Mouse (Mus musculus) embryonic facial prominence, embryonic 14.5 days (tissue): ENCODE measurements at regions not wholly inside any gene's neighbourhood (a gene's known extent, or its start where the extent isn't known, plus 50 kb on each side); places are given as distances from the start of the nearest gene placed in this dataset.

Experiments used
- ATAC-seq: fragments of 200-750 bp; cut with Nextera tagmentation; 2 replicates; pipeline ENCODE4 v1.8.0; 2017; ENCODE audit warnings: low read depth, moderate number of reproducible peaks, moderate TSS enrichment
- DNase-seq: peaks from one replicate; pipeline ENCODE4 v3.0.0-alpha.2; 2015; ENCODE audit warnings: low spot score
- H3K27ac ChIP-seq: fragments of 300-500 bp; sonication (generic); replicated peaks from 2 replicates; pipeline ENCODE4 v1.5.1; 2014; ENCODE audit warnings: low read depth, mild to moderate bottlenecking, low read length, moderate library complexity
- H3K27me3 ChIP-seq: fragments of 300-500 bp; sonication (generic); replicated peaks from 2 replicates; pipeline ENCODE4 v1.6.1; 2014; ENCODE audit warnings: low read length; ENCODE audit not compliant: control insufficient read depth, insufficient read depth
- H3K36me3 ChIP-seq: fragments of 300-500 bp; sonication (generic); 2 replicates; pipeline ENCODE4 v1.6.1; 2014; ENCODE audit warnings: low read length, mixed read lengths; ENCODE audit not compliant: control insufficient read depth, insufficient read depth
- H3K4me1 ChIP-seq: fragments of 300-500 bp; sonication (generic); 2 replicates; pipeline ENCODE4 v1.6.1; 2014; ENCODE audit warnings: antibody characterized with exemption, low read length; ENCODE audit not compliant: control insufficient read depth, insufficient read depth
- H3K4me2 ChIP-seq: fragments of 300-500 bp; sonication (generic); 2 replicates; pipeline ENCODE4 v1.6.1; 2014; ENCODE audit warnings: low read depth, mild to moderate bottlenecking, low read length, moderate library complexity, mixed read lengths
- H3K4me3 ChIP-seq: fragments of 300-500 bp; sonication (generic); 2 replicates; pipeline ENCODE4 v1.5.1; 2014; ENCODE audit warnings: low read depth, mild to moderate bottlenecking, low read length
- H3K9ac ChIP-seq: fragments of 300-500 bp; sonication (generic); 2 replicates; pipeline ENCODE4 v1.6.1; 2014; ENCODE audit warnings: low read depth, mild to moderate bottlenecking, low read length, moderate library complexity, mixed read lengths
- H3K9me3 ChIP-seq: fragments of 300-500 bp; sonication (generic); 2 replicates; pipeline ENCODE4 v1.6.1; 2016; ENCODE audit warnings: low read length; ENCODE audit not compliant: control insufficient read depth
- WGBS: fragments of 180-500 bp; shearing (Covaris S2); extraction: QIAGEN DNeasy Blood & Tissue Kit; methylation state at CpG from one replicate; pipeline ENCODE4 v1.1.7; 2014; 5-methylcytosine and 5-hydroxymethylcytosine counted together

DNA sequence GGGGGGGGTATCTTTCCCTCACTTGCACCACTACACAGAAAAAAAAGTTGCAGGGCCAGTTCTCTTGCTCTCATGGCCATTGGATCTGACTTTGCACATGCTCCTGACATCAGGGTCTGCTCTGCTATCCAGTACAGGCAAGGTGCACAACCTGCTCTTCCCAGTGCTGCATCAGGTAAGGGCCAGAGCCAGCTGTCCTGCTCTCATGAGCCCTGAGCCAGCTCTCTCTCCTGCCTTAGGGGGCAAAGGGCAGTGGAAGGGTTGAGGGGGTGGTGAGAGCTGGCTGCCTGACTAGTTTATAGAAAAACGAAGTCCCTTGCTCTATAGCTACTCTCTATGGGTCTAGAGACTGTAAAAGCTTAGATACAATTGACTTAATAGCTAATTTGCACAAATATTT is 927.6 kb downstream of the Rab28 start:
- H3K4me1 ChIP-seq = no peaks in the 10 kb centered on the region
- no peak for DNase-seq

DNA sequence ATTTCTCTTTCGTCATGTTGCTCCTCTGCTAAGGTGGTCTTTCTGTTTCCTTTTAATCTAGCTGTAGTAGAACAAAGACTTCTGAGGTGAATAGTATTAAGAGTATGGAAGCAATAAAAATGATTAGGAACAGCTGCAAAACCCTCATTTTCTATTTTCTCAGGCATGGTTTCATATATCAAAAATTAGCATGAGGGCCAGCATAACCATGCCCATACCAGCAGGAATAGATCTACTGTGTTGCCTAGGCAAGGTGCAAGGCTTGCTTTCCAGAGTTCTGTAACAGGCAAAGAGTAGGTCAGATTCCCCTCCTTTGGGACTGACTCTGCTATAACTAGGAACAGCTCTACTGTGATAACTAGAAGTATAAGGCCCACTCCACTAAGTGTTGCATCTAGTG is 928.1 kb downstream of the Rab28 start:
- 55% methylated on average over 1 of the region's 1 CpGs for WGBS
- no peak overlapping the region for H3K4me3 ChIP-seq
- ATAC-seq (no peak), DNase-seq (no peak)
- H3K4me1 ChIP-seq = no peaks in the 10 kb centered on the region
- H3K9me3 ChIP-seq = no peaks in the 10 kb centered on the region
- no peaks in the 10 kb centered on the region for H3K27me3 ChIP-seq
- H3K27ac ChIP-seq = no peak overlapping the region
- no peak overlapping the region for H3K9ac ChIP-seq
- H3K36me3 ChIP-seq = no peaks in the 10 kb centered on the region
- no peak overlapping the region for H3K4me2 ChIP-seq

More for the DNA sequence above, 927.6 kb downstream of the Rab28 start:
- Histone ChIP-seq H3K27ac (no peak overlapping the region), H3K27me3 (no peaks in the 10 kb centered on the region), H3K36me3 (no peaks in the 10 kb centered on the region), H3K4me3 (no peak overlapping the region), H3K9me3 (no peaks in the 10 kb centered on the region), H3K4me2 (no peak overlapping the region), H3K9ac (no peak overlapping the region)
- no peak for ATAC-seq
- no CpG with 5 or more reads among the region's 1 CpGs for WGBS

GRCm38 (mm10) chr5:40775856-40776255 is 932.1 kb downstream of the Rab28 start:
- H3K4me3 ChIP-seq = no peak overlapping the region
- no peaks in the 10 kb centered on the region for H3K9me3 ChIP-seq
- 83% methylated on average over 2 of the region's 2 CpGs for WGBS
- H3K4me2 ChIP-seq = no peak overlapping the region
- ATAC-seq (no peak), DNase-seq (no peak)
- H3K27me3 ChIP-seq = no peaks in the 10 kb centered on the region
- H3K9ac ChIP-seq = no peak overlapping the region
- no peaks in the 10 kb centered on the region for H3K4me1 ChIP-seq
- no peak overlapping the region for H3K27ac ChIP-seq
- H3K36me3 ChIP-seq = no peaks in the 10 kb centered on the region

DNA sequence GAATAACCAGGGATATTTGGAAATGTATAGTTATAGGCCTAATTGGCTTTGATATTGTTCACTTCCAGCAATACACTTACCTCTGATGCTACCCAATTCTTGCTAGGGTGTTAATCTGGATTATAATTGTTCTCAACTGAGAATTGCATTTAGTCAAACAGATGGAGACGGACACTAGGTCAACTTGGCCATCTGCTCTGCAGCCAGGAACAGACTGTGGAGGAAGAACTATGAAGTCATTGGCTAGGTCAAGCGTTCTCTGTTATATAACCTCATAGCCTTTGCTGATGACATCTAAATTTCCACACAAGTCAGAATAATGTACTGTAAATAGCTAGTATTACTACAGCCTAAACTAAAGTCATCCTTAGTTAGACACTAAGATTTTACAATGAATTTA is 947.7 kb downstream of the Rab28 start:
- Histone ChIP-seq H3K27me3 (no peaks in the 10 kb centered on the region), H3K27ac (no peak overlapping the region), H3K9me3 (no peaks in the 10 kb centered on the region), H3K4me1 (no peaks in the 10 kb centered on the region), H3K4me3 (no peak overlapping the region), H3K36me3 (no peaks in the 10 kb centered on the region), H3K9ac (no peak overlapping the region), H3K4me2 (no peak overlapping the region)
- 73% methylated on average over 2 of the region's 2 CpGs for WGBS
- DNase-seq (no peak), ATAC-seq (no peak)

- H3K27ac ChIP-seq = no peak overlapping the region
- H3K4me3 ChIP-seq = no peak overlapping the region
- no peak overlapping the region for H3K4me2 ChIP-seq
- no peak for ATAC-seq
- no peaks in the 10 kb centered on the region for H3K4me1 ChIP-seq
- H3K27me3 ChIP-seq = no peaks in the 10 kb centered on the region
- no peaks in the 10 kb centered on the region for H3K9me3 ChIP-seq
- no peaks in the 10 kb centered on the region for H3K36me3 ChIP-seq
- DNase-seq = no peak
- no peak overlapping the region for H3K9ac ChIP-seq
- 80% methylated on average over 1 of the region's 1 CpGs for WGBS
These were observed 957.9 kb downstream of the Rab28 start for GRCm38 (mm10) chr5:40750044-40750443.

DNA sequence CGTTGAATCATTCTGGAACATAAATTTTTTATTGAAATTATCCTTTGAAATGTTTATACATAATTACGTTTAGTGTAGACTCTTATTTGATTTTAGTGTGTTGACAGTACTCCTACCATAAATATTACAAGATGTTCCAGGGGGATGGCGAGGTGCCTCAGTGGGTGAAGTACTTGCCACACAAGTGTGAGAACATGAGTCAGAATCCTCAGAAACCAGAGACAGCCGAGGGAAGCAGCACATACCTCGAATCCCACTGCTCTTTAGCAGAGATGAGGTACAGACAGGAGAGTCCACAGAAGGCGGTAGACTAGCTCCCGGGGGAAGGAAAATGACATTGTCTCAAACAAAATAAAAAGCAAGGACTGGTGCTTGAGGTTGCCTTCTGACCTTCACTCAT is 972.3 kb downstream of the Rab28 start:
- H3K4me2 ChIP-seq = no peak overlapping the region
- no peaks in the 10 kb centered on the region for H3K36me3 ChIP-seq
- no peak for DNase-seq
- no peaks in the 10 kb centered on the region for H3K27me3 ChIP-seq
- no peak overlapping the region for H3K9ac ChIP-seq
- no peak overlapping the region for H3K27ac ChIP-seq
- no peak overlapping the region for H3K4me3 ChIP-seq
- WGBS = 61% methylated on average over 7 of the region's 7 CpGs
- no peaks in the 10 kb centered on the region for H3K9me3 ChIP-seq
- H3K4me1 ChIP-seq = no peaks in the 10 kb centered on the region
- no peak for ATAC-seq

DNA sequence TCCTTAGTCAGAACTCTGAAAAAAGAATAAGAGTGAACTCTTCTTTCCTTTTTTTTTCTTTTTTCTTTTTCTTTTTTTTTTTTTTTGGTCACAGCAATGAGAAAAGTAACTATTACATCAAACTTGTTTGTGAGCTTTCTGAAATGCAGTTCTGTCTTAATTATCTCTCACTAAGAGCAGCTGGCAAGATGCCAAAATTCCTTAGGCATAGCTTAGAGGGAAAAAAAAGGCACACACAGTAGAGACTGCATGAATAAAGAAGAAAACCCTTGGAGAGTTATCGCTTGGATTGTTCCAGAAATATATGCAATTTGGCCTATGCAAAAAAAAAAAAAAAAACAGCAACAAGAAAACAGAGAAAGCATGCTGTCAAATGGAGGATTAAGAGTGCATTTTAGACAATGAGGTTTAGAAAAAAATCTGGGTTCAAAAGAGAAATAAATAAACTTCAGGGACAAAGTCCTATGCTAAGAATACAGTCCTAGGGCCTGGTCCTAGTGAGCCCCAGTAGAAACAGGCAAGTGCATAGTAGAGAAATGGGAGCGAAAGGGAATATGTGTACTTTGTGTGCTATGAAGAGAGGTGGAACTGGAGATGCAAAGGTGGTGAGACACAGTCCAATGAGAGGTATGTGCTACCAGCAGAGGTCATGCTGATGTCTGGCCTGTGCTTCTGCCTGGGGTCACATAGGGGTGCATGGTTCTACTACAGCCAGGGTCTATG is 974.0 kb downstream of the Rab28 start:
- H3K4me1 ChIP-seq = no peaks in the 10 kb centered on the region
- no peaks in the 10 kb centered on the region for H3K27me3 ChIP-seq
- no peak overlapping the region for H3K27ac ChIP-seq
- no peaks in the 10 kb centered on the region for H3K9me3 ChIP-seq
- WGBS = 83% methylated on average over 2 of the region's 2 CpGs
- no peak overlapping the region for H3K9ac ChIP-seq
- ATAC-seq (no peak), DNase-seq (peak; percentile 75)
- no peaks in the 10 kb centered on the region for H3K36me3 ChIP-seq
- H3K4me3 ChIP-seq = no peak overlapping the region
- H3K4me2 ChIP-seq = no peak overlapping the region

- no peaks in the 10 kb centered on the region for H3K27me3 ChIP-seq
- H3K9me3 ChIP-seq = no peaks in the 10 kb centered on the region
- no peaks in the 10 kb centered on the region for H3K4me1 ChIP-seq
- no peak overlapping the region for H3K27ac ChIP-seq
- ATAC-seq (no peak), DNase-seq (no peak)
- H3K9ac ChIP-seq = no peak overlapping the region
- H3K36me3 ChIP-seq = no peaks in the 10 kb centered on the region
- no peak overlapping the region for H3K4me3 ChIP-seq
- no peak overlapping the region for H3K4me2 ChIP-seq
- WGBS = 82% methylated on average over 3 of the region's 3 CpGs
These were observed 959.3 kb upstream of the Hs3st1 start for GRCm38 (mm10) chr5:40714497-40715128.

DNA sequence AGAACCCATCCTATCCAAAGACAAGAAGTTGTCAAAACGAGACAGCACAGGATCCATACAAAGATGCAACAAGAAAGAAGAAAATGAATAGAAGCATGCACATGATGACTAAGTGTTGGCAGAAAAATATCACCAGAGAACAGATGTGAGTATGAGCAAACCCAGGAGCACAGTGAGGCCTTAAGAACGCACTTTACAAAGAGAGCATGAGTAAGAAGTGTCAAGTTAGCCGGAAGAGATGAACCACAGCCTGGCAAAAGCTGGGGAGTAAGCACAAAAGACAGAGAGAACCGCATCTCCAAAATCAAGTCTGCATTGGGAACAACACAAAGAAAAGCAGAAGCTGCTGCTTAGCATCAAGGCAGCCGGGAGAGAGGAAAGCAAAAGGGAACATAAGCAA is 946.4 kb upstream of the Hs3st1 start:
- Histone ChIP-seq H3K27ac (no peak overlapping the region), H3K27me3 (no peaks in the 10 kb centered on the region), H3K9me3 (no peaks in the 10 kb centered on the region), H3K9ac (no peak overlapping the region), H3K4me1 (no peaks in the 10 kb centered on the region), H3K36me3 (no peaks in the 10 kb centered on the region), H3K4me2 (no peak overlapping the region), H3K4me3 (no peak overlapping the region)
- DNase-seq (peak; percentile 38), ATAC-seq (peak; percentile 18; the same call in 1 of the 2 replicates)
- WGBS = 51% methylated on average over 5 of the region's 5 CpGs
